Mouse (Mus musculus) liver, adult 2 months (tissue): ENCODE data around the gene D1Pas1.

Experiments used
- CTCF ChIP-seq: fragments of 200-500 bp; IDR thresholded peaks from 2 replicates; pipeline ENCODE4 v1.5.1; 2011; ENCODE audit warnings: low read depth, low read length, control low read depth
- POLR2A ChIP-seq: fragments of 200-500 bp; IDR thresholded peaks from 2 replicates; pipeline ENCODE4 v1.6.1; 2011; ENCODE audit warnings: low read length, control low read depth; ENCODE audit not compliant: insufficient read depth; ENCODE audit errors: extremely low read depth

- TF ChIP-seq CTCF (no peak), POLR2A (no peak)
Measured at GRCm38 (mm10) chr1:186986086-186986485, 18.9 kb downstream of the D1Pas1 start.
